Mouse (Mus musculus) kidney, embryonic 16.5 days (tissue): ENCODE results near the gene Kitl. TPM values are rescaled to one million over a fixed set of nuclear protein-coding genes. Genes with fewer than 3 reads are reported as not detected.

ENCODE experiments used
- ATAC-seq: fragments of 200-750 bp; cut with Nextera tagmentation; 2 replicates; pipeline ENCODE4 v1.8.0; 2017; ENCODE audit warnings: moderate TSS enrichment; ENCODE audit not compliant: low FRiP score, low TSS enrichment
- H3K27ac ChIP-seq: fragments of 300-500 bp; sonication (generic); 2 replicates; pipeline ENCODE4 v1.5.1; 2014; ENCODE audit warnings: low read length
- H3K27me3 ChIP-seq: fragments of 300-500 bp; sonication (generic); 2 replicates; pipeline ENCODE4 v1.6.1; 2014; ENCODE audit warnings: low read length, control low read depth, mixed read lengths; ENCODE audit not compliant: insufficient read depth
- H3K36me3 ChIP-seq: fragments of 300-500 bp; sonication (generic); 2 replicates; pipeline ENCODE4 v1.6.1; 2014; ENCODE audit warnings: low read length, control low read depth, mixed read lengths; ENCODE audit not compliant: insufficient read depth
- H3K4me1 ChIP-seq: fragments of 300-500 bp; sonication (generic); 2 replicates; pipeline ENCODE4 v1.6.1; 2014; ENCODE audit warnings: low read length, control low read depth, mixed read lengths; ENCODE audit not compliant: insufficient read depth
- H3K4me2 ChIP-seq: fragments of 300-500 bp; sonication (generic); replicated peaks from 2 replicates; pipeline ENCODE4 v1.6.1; 2014; ENCODE audit warnings: low read depth, low read length
- H3K4me3 ChIP-seq: fragments of 300-500 bp; sonication (generic); 2 replicates; pipeline ENCODE4 v1.5.1; 2014; ENCODE audit warnings: mild to moderate bottlenecking, low read length
- H3K9ac ChIP-seq: fragments of 300-500 bp; sonication (generic); replicated peaks from 2 replicates; pipeline ENCODE4 v1.6.1; 2014; ENCODE audit warnings: low read length
- H3K9me3 ChIP-seq: fragments of 300-500 bp; sonication (generic); 2 replicates; pipeline ENCODE4 v1.6.1; 2016; ENCODE audit warnings: low read length, control low read depth
- WGBS: fragments of 180-500 bp; shearing (Covaris S2); extraction: QIAGEN DNeasy Blood & Tissue Kit; methylation state at CpG from one replicate; pipeline ENCODE4 v1.1.7; 2014; 5-methylcytosine and 5-hydroxymethylcytosine counted together
- polyA plus RNA-seq: library from polyadenylated mRNA; unstranded; fragments of >200 nt; fragmentation: Nextera tagmentation; extraction: Ambion mirVana; gene quantifications from 2 replicates; pipeline ENCODE4 v1.2.1, GENCODE M21; 2015

The Kitl gene
- polyA plus RNA-seq, 1 experiment from 2014 or later: 19.3 TPM

DNA sequence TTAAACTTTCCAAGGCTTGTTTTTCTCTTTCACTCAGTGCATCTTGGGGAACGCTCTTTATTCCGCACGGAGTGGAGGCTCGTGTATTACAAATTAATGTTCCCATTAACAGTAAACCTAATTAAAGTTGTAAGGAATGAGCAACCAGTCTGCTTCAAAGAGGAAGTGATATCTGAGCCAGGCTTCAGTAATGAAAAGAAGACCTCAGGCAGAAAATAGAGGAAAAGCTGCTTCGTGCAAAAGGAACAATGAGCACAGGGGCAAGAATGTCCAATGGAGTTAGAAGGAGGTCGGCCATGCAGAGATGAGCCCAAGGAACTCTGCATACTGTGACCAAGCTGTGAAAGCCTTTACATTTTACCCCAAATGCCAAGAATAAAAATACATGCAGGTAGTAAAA lies 5.7 kb upstream of the Kitl start:
- no peak for ATAC-seq
- peaks cover 2% of the 10 kb centered on the region; the same call in 1 of the 2 replicates for H3K27me3 ChIP-seq
- H3K4me2 ChIP-seq: peak overlapping the region; percentile 30
- no peak overlapping the region for H3K9ac ChIP-seq
- 46% methylated on average over 6 of the region's 6 CpGs for WGBS
- no peak overlapping the region for H3K4me3 ChIP-seq
- H3K36me3 ChIP-seq: no peaks in the 10 kb centered on the region
- no peaks in the 10 kb centered on the region for H3K9me3 ChIP-seq
- H3K4me1 ChIP-seq: peaks cover 13% of the 10 kb centered on the region
- H3K27ac ChIP-seq: no peak overlapping the region

DNA sequence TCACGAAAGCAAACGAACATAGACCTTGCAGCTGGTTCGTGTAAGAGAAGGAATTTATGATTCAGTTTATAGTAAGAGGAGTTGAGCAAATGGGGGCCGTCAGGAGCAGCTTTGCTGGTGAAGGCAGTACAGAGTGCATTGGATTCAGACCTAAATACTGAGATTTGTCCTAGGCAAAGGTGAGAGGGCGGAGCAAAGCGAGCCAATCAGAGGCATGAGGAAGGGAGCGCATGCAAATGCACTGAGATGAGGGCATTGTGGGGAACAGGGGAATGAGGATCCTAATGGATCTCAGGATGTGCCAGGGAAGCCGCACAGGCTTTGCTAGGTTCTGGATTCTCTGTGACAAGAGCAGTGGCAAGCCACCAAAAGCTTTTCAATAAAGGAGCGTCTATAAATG lies 5.1 kb upstream of the Kitl start:
- Histone ChIP-seq H3K27me3 (peaks cover 3% of the 10 kb centered on the region; the same call in 1 of the 2 replicates), H3K9ac (no peak overlapping the region), H3K27ac (no peak overlapping the region), H3K9me3 (no peaks in the 10 kb centered on the region), H3K4me1 (peaks cover 13% of the 10 kb centered on the region), H3K36me3 (no peaks in the 10 kb centered on the region), H3K4me3 (peak overlapping the region; percentile 11; the same call in 1 of the 2 replicates), H3K4me2 (peak overlapping the region; percentile 30)
- WGBS: 43% methylated on average over 9 of the region's 9 CpGs
- peak; percentile 67; the same call in 1 of the 2 replicates for ATAC-seq

DNA sequence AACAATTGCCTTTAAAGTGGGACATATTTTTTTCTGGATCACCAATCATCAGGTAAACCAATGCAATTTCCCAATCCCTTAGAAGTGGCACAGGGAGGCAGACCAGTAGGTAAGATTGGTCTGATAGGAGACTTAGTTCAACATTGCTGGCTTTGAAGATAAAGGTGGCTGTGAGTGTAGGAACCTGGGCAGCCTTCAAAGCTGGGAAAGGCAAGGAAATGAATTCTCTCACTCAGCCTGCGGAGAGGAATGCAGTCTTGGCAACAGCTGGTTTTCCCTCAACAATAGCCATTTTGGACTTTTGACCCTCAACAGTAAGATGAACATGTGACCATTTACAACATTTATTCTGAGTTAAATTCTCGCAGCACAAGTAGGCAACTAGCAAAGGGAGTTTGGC lies 1.3 kb upstream of the Kitl start:
- no peak overlapping the region for H3K4me3 ChIP-seq
- peaks cover 27% of the 10 kb centered on the region for H3K4me1 ChIP-seq
- no peak overlapping the region for H3K9ac ChIP-seq
- no peak overlapping the region for H3K4me2 ChIP-seq
- H3K36me3 ChIP-seq: no peaks in the 10 kb centered on the region
- WGBS: 28% methylated on average over 2 of the region's 2 CpGs
- no peaks in the 10 kb centered on the region for H3K9me3 ChIP-seq
- no peak for ATAC-seq
- H3K27me3 ChIP-seq: peaks cover 12% of the 10 kb centered on the region; the same call in 1 of the 2 replicates
- no peak overlapping the region for H3K27ac ChIP-seq

DNA sequence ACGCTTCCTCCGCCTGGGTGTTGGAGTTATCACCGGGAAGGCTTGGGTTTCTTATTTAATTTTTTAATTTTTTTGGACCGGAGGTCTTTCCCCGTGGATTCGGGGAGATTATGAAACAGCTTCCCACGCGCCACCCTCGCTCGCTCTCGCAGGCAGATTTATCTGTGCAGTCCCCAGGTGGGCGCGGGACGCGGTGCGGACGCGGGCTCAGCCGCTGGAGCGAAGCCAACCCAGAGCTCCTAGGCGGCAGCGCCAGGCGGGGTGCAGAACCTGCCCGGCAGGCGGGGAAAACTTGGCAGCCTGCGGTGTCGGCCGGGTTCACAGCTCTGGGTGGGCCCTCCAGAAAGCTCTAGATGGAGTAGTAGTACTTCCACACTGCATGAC lies 888 bp downstream of the Kitl start:
- no peaks in the 10 kb centered on the region for H3K9me3 ChIP-seq
- H3K9ac ChIP-seq: peak overlapping the region; percentile 84
- H3K4me2 ChIP-seq: peak overlapping the region; percentile 96
- peaks cover 26% of the 10 kb centered on the region for H3K4me1 ChIP-seq
- H3K4me3 ChIP-seq: peak overlapping the region; percentile 83
- ATAC-seq: peak; percentile 36
- H3K36me3 ChIP-seq: no peaks in the 10 kb centered on the region
- H3K27ac ChIP-seq: peak overlapping the region; percentile 80
- H3K27me3 ChIP-seq: peaks cover 12% of the 10 kb centered on the region; the same call in 1 of the 2 replicates
- WGBS: under 1% methylated on average over 28 of the region's 28 CpGs

- peak overlapping the region; percentile 63 for H3K9ac ChIP-seq
- WGBS: 11% methylated on average over 13 of the region's 13 CpGs
- H3K27me3 ChIP-seq: peaks cover 12% of the 10 kb centered on the region; the same call in 1 of the 2 replicates
- peak overlapping the region; percentile 83 for H3K4me3 ChIP-seq
- no peaks in the 10 kb centered on the region for H3K36me3 ChIP-seq
- no peaks in the 10 kb centered on the region for H3K9me3 ChIP-seq
- H3K4me1 ChIP-seq: peaks cover 26% of the 10 kb centered on the region
- no peak for ATAC-seq
- 0 out of 2 replicates have a peak overlapping the region, but pooled peaks have one; percentile 37 for H3K27ac ChIP-seq
- H3K4me2 ChIP-seq: peak overlapping the region; percentile 96
Observed at GRCm38 (mm10) chr10:100016941-100017770, 1.7 kb downstream of the Kitl start.

- ATAC-seq: no peak
- H3K9me3 ChIP-seq: no peaks in the 10 kb centered on the region
- peaks cover 12% of the 10 kb centered on the region; the same call in 1 of the 2 replicates for H3K27me3 ChIP-seq
- H3K9ac ChIP-seq: peak overlapping the region; percentile 43; the same call in 1 of the 2 replicates
- H3K36me3 ChIP-seq: no peaks in the 10 kb centered on the region
- H3K4me2 ChIP-seq: peak overlapping the region; percentile 96
- WGBS: 6% methylated on average over 10 of the region's 10 CpGs
- H3K27ac ChIP-seq: no peak overlapping the region
- H3K4me1 ChIP-seq: peaks cover 26% of the 10 kb centered on the region
- peak overlapping the region; percentile 83 for H3K4me3 ChIP-seq
Observed at GRCm38 (mm10) chr10:100017771-100018070, 2.3 kb downstream of the Kitl start.

GRCm38 (mm10) chr10:100018493-100018892 lies 3.1 kb downstream of the Kitl start:
- WGBS: 35% methylated on average over 5 of the region's 5 CpGs
- no peak overlapping the region for H3K27ac ChIP-seq

GRCm38 (mm10) chr10:100019246-100020195 lies 4.1 kb downstream of the Kitl start:
- H3K4me1 ChIP-seq: peaks cover 21% of the 10 kb centered on the region
- no peak for ATAC-seq
- H3K9me3 ChIP-seq: no peaks in the 10 kb centered on the region
- 38% methylated on average over 17 of the region's 17 CpGs for WGBS
- no peak overlapping the region for H3K27ac ChIP-seq
- H3K4me2 ChIP-seq: peak overlapping the region; percentile 96
- no peaks in the 10 kb centered on the region for H3K36me3 ChIP-seq
- H3K27me3 ChIP-seq: peaks cover 12% of the 10 kb centered on the region; the same call in 1 of the 2 replicates
- no peak overlapping the region for H3K9ac ChIP-seq
- H3K4me3 ChIP-seq: no peak overlapping the region

More at GRCm38 (mm10) chr10:100018493-100018892, 3.1 kb downstream of the Kitl start:
- H3K27me3 ChIP-seq: peaks cover 12% of the 10 kb centered on the region; the same call in 1 of the 2 replicates
- peaks cover 26% of the 10 kb centered on the region for H3K4me1 ChIP-seq
- no peak for ATAC-seq
- H3K9ac ChIP-seq: no peak overlapping the region
- no peaks in the 10 kb centered on the region for H3K36me3 ChIP-seq
- peak overlapping the region; percentile 17 for H3K4me3 ChIP-seq
- H3K4me2 ChIP-seq: peak overlapping the region; percentile 96
- no peaks in the 10 kb centered on the region for H3K9me3 ChIP-seq

DNA sequence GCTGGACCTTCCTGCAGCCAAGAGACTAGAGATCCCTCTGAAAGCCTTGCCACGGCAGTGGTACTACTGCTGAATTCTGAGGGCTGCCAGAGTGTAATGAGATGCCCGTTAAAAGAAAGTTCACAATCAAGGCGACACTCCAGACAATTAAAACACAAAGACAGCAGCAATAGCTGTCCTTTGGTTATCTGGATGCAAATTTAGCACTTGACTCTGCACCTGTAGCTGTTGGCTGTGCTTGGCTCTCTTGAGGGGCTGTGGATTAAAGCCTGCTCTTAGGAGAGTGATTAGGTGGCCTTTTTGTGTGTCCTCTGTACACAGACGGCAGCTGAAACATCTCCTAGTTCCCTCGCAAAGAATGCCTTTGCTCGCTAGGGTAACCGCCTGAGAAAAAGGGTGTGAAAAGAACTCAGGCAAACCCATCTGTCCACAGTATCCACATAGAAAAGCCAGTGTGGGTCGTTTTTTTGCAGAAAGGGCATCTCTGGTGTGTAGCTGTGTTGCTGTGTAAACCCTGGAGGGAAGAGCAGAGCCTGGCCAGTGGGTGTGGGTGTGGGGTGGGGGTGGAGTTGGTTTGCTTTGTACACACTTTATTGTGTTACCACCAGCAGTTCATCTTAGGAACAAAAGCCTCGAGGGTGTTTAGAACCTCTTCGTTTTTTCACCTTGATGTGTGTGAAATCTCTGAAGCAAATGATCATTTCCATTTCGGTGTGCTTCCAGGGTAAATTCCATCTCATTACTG lies 6.8 kb downstream of the Kitl start:
- peaks cover 5% of the 10 kb centered on the region; the same call in 1 of the 2 replicates for H3K27me3 ChIP-seq
- H3K9ac ChIP-seq: no peak overlapping the region
- no peak overlapping the region for H3K4me3 ChIP-seq
- no peak overlapping the region for H3K4me2 ChIP-seq
- WGBS: 51% methylated on average over 11 of the region's 11 CpGs
- H3K9me3 ChIP-seq: no peaks in the 10 kb centered on the region
- H3K36me3 ChIP-seq: no peaks in the 10 kb centered on the region
- H3K4me1 ChIP-seq: peaks cover 22% of the 10 kb centered on the region
- ATAC-seq: no peak
- no peak overlapping the region for H3K27ac ChIP-seq
